15 mouse cellular contexts compared by ENCODE assay signal in the genomic region with DNA sequence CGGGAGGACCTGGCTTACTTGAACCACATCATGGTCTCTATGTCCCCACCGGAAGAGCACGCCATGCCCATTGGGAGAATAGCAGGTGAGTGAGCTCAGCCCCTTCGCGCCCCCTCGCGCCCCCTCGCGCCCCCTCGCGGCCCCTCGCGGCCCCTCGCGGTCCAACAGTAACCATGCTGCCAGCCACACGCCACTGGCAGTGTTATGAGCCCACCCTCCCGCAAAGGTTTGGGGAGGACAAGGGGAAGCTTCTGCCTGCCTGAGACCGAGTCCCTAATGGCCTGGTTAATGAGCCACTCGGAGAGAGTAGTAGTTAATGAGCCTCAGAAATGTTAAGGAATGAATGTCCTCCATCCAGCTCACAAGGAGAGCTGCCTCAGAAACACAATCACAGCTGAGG.
DNase-seq lines count a peak whose midpoint lies in the region; ATAC-seq lines count a peak whose summit lies in the region.
"Had no signal": no experiment of that assay in that cellular context is flagged by ENCODE, and none has a peak within 500 bp of the region (broad histone marks: within the 10 kb centered on the region; RNA-seq: fewer than 3 reads in every experiment).

No protein-coding gene starts in this region.

- no peaks in the 10 kb centered on the region for H3K4me1 ChIP-seq in midbrain, embryonic 12.5 days
- no peaks in the 10 kb centered on the region for H3K4me1 ChIP-seq in midbrain, embryonic 16.5 days (ENCODE audit: control insufficient read depth, insufficient read depth, low read length)
- H3K4me1 ChIP-seq: embryonic facial prominence, embryonic 15.5 days; limb, embryonic 15.5 days had no signal

- no peaks in the 10 kb centered on the region for H3K27me3 ChIP-seq in midbrain, embryonic 12.5 days
- H3K27me3 ChIP-seq in midbrain, embryonic 16.5 days (ENCODE audit: control insufficient read depth, insufficient read depth, low read depth, low read length), result no peaks in the 10 kb centered on the region
- H3K27me3 ChIP-seq: embryonic facial prominence, embryonic 15.5 days; limb, embryonic 15.5 days had no signal

- H3K9me3 ChIP-seq in midbrain, embryonic 12.5 days, result no peaks in the 10 kb centered on the region
- H3K9me3 ChIP-seq in midbrain, embryonic 16.5 days (replicated peaks; ENCODE audit: control insufficient read depth, low read length, poor library complexity, severe bottlenecking), result no peaks in the 10 kb centered on the region
- H3K9me3 ChIP-seq: embryonic facial prominence, embryonic 15.5 days; limb, embryonic 15.5 days had no signal

- H3K4me3 ChIP-seq in midbrain, embryonic 12.5 days, result no peak overlapping the region
- no peak overlapping the region for H3K4me3 ChIP-seq in midbrain, embryonic 16.5 days (ENCODE audit: low read depth, low read length)
- H3K4me3 ChIP-seq: embryonic facial prominence, embryonic 15.5 days; left cerebral cortex, adult 2 months; limb, embryonic 15.5 days had no signal

- no peak overlapping the region for H3K27ac ChIP-seq in midbrain, embryonic 12.5 days (replicated peaks)
- H3K27ac ChIP-seq in midbrain, embryonic 16.5 days (ENCODE audit: low read length), result no peak overlapping the region
- H3K27ac ChIP-seq: embryonic facial prominence, embryonic 15.5 days; left cerebral cortex, adult 2 months; limb, embryonic 15.5 days had no signal

- ATAC-seq in midbrain, embryonic 12.5 days (ENCODE audit: low FRiP score, low read depth), result peak; percentile 58; the same call in 1 of the 2 replicates
- ATAC-seq in midbrain, embryonic 16.5 days, result no peak
- ATAC-seq: intestine, embryonic 16.5 days had no signal

- H3K36me3 ChIP-seq in midbrain, embryonic 12.5 days, result peaks cover 27% of the 10 kb centered on the region
- no peaks in the 10 kb centered on the region for H3K36me3 ChIP-seq in midbrain, embryonic 16.5 days (ENCODE audit: control insufficient read depth, insufficient read depth, low read length)

- H3K4me2 ChIP-seq in midbrain, embryonic 12.5 days (replicated peaks), result no peak overlapping the region
- no peak overlapping the region for H3K4me2 ChIP-seq in midbrain, embryonic 16.5 days (ENCODE audit: low read length)
- H3K4me2 ChIP-seq: embryonic facial prominence, embryonic 15.5 days; limb, embryonic 15.5 days; lung, embryonic 14.5 days had no signal

- peak; percentile 64 for DNase-seq in R1 (ENCODE audit: low read depth, low spot score)
- DNase-seq in kidney, adult 18-20 months, result peak; percentile 27
- DNase-seq in kidney, postnatal 4 days, result peak; percentile 25 to 47
- DNase-seq in layer of hippocampus, adult 9-10 months (ENCODE audit: low spot score), result no peak
- DNase-seq in spleen, postnatal 36 days (ENCODE audit: low spot score in 2 of 2), result no peak
- no peak for DNase-seq in adrenal gland, postnatal 25 days
- DNase-seq: cerebellum, adult 11-12 months; lung, embryonic 14.5 days; thymus, postnatal 25 days had no signal

- no peak overlapping the region for H3K9ac ChIP-seq in midbrain, embryonic 12.5 days (replicated peaks)
- H3K9ac ChIP-seq in midbrain, embryonic 16.5 days (ENCODE audit: low read depth, low read length), result no peak overlapping the region
- H3K9ac ChIP-seq: embryonic facial prominence, embryonic 15.5 days; limb, embryonic 15.5 days; lung, embryonic 14.5 days had no signal

- 92% methylated on average over 19 of the region's 19 CpGs for WGBS in midbrain, embryonic 12.5 days
- WGBS in midbrain, embryonic 16.5 days, result 92% methylated on average over 19 of the region's 19 CpGs

Comparison
In these comparisons a context has a peak if more than half of its experiments do, and no peak if none do; other contexts are left out.
1. DNase-seq: peak in R1 (single experiment), kidney, adult 18-20 months (single experiment) and kidney, postnatal 4 days (2 of 2); none in layer of hippocampus, adult 9-10 months (single experiment), spleen, postnatal 36 days (0 of 2) and adrenal gland, postnatal 25 days (single experiment).